Mouse (Mus musculus) cerebellum, postnatal 14 days (tissue): ENCODE measurements at regions not wholly inside any gene's neighbourhood (a gene's known extent, or its start where the extent isn't known, plus 50 kb on each side); places are given as distances from the start of the nearest gene placed in this dataset.

Experiments used
- DNase-seq, 2 experiments: peaks; one replicate each; pipeline ENCODE4 v3.0.0; 2021; ENCODE audit warnings: mixed read lengths in 2 of 2

DNA sequence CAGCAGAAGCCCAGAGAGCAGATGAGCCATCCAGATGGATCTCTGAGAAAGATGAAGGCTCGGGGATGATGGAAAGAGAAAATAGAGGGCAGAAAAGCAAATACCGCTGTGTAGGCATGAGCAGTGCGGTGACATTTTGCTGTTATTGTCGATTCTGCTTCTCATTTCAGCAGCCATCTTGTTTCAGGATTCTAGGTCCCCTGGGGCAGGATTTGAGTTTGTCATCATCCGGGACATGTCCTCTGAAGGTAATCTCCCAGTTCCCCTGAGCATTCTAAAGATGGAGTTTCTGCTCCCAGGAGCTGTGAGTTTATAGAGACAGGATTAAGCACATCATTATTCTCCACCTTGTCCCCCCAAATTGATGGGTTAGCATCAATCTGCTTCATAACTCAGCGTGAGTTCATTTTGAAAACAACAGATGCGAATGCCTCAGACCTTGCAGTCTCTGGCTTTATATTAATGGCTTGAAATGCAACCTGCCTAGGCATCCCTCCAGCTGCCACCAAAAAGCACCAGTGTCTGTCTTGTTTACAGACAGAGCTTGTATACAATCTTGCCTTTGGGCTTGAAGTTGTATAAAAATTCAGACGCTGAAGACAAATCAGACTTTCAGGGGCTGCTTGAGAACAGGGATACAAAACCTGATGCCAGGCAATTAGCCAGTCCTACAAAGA is 128.6 kb upstream of the Foxa2 start:
- DNase-seq: no peak

DNA sequence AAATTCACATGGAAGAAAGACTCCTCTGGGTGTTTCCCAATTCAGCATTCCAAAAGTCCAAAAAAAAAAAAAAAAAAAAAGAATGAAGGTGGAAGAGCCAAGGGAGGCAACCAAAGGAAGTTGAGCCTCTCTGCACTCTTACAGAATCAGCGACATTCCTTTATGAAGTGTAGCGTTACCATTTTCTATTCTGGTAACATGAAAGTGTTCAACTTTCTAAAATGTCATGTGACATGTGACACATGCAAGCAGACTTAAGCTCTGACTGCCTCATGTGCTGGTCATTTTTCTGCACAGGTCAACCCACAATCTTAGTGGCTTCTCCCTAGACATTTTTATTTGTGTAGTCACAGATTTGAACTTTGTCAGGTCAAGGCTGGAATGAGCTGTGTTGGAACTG is 133.5 kb upstream of the Foxa2 start:
- no peak for DNase-seq

GRCm38 (mm10) chr2:148181518-148181917 is 134.7 kb upstream of the Foxa2 start:
- DNase-seq: no peak

DNA sequence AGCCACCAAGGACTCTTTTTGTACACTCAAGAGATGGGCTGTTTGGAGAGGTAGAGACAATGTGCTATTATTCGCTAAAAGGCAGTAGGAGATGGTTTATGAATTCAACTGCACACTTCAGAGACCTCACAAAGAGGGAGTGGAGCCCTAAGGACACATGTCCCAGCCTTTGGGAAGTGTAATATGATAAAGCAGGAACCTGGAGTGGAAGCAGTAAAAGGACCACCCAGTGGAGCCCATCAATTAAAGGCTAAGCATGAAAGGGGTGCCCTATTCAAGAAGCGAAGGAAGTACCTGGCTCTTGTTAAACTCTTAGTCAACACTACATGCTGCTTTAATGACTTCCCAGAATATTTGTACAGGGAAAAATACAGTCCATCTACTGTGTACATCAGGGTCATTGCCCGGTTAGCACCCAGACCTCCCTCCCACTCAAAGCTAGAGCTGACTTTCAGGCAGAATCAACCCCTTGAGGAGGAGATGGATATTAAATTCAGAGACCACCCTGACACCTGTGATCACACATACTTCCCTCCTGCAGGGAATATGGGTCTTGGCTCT is 135.8 kb upstream of the Foxa2 start:
- no peak for DNase-seq

DNA sequence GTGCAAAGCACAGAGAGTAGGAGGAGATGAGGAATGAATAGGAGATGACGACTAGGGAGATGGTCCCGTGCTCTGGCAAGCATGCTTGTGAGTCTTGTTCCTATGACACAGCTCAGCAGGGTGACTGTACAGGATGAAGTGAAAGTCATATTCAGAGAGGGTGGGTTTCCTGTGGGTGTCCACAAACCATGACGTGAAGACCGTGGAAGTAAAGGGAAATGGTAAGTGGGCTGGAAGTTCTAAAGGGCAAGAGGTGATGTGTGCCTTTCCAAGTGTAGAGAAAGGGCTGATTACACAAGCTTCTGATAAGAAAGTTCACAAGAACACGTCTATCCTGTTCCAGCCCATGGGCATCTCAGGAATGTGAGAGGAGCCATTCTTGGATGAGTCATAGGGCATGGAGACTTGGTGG is 138.0 kb upstream of the Foxa2 start:
- no peak for DNase-seq

- no peak for DNase-seq
Observed at GRCm38 (mm10) chr2:148186363-148186991, 139.7 kb upstream of the Foxa2 start.

DNA sequence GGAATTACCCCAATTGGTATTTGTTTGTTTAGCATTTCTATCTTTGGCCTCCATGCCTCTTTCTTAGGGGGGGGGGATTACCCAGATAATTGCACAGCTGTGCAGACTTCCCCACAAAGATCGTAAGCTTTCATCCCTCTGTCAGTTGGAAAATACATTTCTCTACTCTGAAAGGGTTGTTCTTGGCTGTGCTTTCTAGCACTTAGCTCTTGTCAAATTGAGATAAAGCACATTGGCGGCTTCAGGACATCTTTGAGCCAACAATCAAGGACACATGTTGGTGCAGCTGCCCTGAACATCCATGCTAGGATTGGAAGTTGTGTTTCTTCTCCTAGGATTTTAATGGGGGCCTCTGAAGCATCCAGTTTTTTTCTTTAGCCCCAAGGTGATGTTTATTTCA is 142.1 kb upstream of the Foxa2 start:
- DNase-seq: no peak

DNA sequence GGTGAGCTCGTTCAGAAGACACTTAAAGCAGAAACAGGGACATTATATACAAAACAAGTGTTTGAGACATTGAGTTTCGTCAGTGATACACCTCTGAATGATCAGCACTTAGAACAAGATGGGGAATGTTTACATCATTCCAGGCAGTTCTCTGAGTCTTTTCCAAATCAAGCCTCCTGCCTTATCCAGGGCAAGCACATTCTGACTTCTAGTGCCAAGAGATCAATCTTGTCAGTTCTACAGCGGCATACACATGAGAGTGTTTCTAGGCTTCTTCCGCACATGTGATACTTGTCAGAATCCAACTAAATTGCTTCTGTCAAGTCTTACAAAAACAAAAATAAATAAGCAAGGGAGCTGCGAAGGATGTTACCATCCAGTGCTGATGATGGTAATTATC is 142.5 kb upstream of the Foxa2 start:
- DNase-seq: no peak

DNA sequence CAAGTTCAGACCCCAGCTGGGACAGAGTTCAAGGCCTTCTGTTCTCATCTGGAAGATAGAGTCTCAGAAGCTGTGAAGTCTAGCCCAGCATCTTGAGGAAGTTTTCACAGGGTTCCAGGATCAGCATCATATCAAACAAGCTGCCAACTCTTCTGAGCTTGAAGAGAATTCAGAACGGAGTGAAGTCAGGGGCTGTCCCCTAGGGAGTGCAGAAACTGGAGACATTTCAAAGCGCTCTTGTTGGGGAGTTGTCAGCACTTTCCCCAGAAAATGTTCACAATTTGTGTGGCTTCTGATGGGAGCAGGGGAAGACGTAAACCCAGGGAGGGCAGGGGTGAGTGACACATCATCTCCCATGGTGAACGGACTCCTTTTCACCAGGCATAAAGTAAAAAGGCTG is 146.2 kb upstream of the Foxa2 start:
- no peak for DNase-seq

DNA sequence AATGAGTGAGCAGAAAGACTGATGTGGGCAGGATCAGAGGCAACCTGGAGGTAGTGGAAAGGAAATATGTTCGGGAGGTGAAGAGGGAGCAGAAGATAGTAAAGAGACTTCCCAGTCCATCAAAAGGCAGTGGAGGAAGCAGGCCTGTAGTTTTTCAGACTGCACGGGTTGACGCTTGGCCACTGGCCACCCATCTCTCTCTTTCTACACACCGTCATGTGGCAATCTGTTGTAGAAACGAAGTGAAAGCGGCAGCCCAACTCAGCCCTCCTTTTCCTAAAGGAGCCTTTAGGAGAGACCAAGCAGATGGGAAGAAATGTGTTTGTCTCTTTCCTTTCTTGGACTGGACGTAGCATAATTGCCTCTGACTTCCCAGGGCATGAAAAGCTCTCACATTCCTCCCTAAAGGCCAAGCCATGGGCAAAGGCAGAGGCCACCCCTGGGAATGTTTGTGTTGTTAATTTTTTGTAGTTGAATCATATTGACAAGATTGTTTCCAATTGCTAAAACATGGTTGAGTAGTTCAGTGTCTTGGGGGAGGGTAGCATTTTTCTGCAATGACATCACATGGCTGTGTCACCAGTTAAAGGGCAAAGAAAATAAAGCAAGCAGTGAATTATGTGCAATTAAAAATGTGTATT is 150.7 kb upstream of the Foxa2 start:
- DNase-seq: no peak

- no peak for DNase-seq
Observed at GRCm38 (mm10) chr2:148206633-148207032, 159.9 kb upstream of the Foxa2 start.

DNA sequence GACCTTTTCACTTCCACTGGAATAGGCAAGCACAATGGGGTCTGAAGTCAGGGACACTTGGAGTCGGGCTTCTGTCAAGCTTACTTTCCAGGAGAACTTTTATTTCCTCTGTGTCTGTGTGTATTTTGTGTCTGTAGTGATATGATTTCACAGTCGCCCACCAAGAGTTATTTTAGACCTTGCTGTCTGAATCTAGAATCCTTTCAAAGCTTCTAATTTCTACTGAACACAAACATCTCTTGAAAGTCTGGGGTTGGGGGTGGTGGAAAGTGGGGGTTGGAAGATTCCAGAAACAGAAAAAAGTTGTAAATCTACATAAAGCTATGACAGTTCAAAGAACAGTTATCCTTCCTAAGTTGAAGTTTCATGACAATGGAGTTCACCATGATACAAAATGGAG is 164.0 kb upstream of the Foxa2 start:
- no peak for DNase-seq

GRCm38 (mm10) chr2:148217136-148217535 is 170.4 kb upstream of the Foxa2 start:
- DNase-seq: no peak

GRCm38 (mm10) chr2:148233691-148234300 is 161.3 kb upstream of the Sstr4 start:
- DNase-seq: no peak

GRCm38 (mm10) chr2:148237121-148237520 is 158.0 kb upstream of the Sstr4 start:
- no peak for DNase-seq

DNA sequence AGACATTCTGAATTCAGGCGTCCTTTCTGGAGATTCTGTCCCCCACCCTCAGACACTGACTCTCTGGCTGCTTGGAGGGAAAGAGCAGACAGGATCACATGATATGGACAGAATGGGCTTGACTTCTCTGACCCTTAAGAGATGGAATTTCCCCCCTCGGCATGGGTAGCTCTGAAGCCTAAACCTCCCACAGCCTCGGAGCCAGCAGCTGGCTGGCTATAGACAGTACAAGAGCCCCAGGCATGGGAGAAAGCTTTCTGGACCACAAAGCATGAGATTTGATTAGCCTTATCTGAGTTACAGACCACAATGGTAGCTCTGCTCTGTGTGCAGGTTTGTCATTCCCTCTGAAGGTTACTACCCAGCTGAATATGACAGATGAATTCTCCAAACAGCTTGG is 156.1 kb upstream of the Sstr4 start:
- DNase-seq: no peak

GRCm38 (mm10) chr2:148242242-148242641 is 152.9 kb upstream of the Sstr4 start:
- no peak for DNase-seq

DNA sequence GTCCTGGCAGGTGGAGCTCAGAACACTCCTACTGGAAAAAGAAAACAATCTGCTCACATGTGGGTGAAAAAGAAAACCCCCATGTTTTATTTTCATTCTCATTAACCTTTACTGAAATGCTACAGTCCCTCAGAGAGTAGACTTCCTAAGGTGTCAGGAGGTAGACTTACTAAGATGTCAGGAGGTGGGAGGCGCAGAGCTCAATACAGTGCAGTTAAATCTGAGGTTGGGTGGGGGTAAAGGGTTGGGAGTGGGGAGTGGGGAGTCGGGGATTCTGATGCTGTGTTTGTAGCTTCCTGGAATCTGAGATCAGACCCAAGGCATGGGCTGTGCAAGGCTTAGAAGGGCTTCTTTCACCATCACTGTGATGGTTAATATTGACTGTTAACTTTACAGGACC is 149.6 kb upstream of the Sstr4 start:
- no peak for DNase-seq

DNA sequence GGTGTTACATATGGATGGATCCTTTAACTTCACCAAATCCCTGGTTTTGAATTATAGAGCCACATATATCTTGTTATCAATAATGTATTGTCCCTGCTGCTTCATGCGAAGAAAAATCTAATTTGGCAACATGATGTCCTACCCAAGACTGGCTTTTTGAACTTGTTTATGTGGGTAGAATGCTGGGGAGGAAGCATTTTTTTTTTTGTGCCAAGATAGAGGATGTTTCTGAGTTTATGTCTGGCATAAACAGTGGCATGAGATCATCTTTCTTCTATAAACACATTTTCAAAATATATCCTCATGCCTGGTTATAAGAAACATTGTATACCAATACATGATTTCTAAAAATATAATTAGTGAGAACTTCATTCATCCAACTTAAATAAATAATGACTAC is 144.2 kb upstream of the Sstr4 start:
- DNase-seq: no peak

DNA sequence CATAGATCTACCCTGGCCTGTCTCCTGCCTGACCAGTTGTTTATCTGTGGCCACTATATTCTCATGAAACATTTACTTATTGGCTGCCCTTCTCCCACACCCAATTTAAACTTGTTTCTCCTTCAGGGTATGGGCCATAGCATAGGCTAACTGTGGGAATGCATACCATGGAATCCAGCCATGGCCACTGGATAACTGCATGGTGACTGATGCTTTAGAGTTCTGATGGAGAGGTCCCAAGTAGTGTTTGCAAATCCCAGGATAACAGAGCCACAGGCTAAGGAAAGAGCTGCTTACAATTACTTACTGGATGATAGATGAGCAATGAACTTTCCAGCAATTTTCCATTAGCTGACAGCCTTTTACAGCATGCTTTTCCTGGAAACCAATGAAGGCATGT is 139.5 kb upstream of the Sstr4 start:
- no peak for DNase-seq

DNA sequence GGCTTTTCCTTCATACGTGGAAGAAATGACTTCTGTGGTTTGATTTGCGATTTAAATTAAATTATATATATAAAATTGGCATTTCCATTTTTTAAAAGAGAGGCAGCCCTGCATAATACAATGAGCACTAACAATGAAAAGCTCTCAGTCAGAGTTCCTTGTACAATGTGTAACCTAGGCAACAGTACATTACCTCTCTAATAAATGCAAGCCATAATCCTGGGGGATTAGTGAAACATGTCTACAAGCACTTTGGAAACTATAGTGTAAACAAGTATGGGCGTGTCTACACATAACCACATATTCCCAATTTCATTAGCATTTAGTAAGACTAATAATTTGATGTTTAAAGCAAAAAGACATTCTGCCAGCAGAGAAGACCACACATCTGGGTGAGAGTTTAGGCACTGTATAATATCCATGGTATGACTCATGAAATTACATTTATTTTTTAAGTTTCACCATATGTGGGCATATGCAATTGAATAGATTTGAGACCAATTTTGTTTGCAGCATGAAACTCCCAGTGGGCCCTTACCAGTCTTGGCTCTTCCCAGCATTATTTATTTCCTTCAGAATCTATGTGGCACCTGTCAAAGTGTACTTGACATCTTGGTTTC is 130.9 kb upstream of the Sstr4 start:
- no peak for DNase-seq

DNA sequence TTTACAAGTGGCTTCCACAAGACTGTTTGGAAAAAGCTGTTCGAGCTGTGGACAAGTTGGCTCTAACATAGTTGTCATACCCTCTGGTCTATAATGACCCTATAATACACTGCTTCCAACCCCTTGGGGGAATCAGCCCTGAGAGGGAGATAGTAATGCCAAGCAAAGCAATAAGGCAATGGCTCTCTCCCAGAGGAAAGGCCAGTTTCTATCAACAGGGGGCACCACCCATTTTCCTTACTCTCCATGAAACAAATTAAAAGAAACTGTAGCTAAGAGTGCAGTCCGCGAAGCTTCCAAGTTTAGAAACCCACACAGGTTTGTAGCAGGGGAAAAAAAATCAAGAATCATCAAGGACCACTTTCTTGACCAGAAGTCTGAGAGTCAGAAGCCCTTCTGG is 115.9 kb upstream of the Sstr4 start:
- DNase-seq: no peak

- DNase-seq: no peak
Observed at GRCm38 (mm10) chr2:148290326-148290725, 104.8 kb upstream of the Sstr4 start.
